Mouse (Mus musculus) liver, postnatal 0 days (tissue): ENCODE results near the gene Olfr60.

Experiments used
- CTCF ChIP-seq: sonication (generic); IDR thresholded peaks from 2 replicates; pipeline ENCODE4 v1.5.1; 2016; ENCODE audit warnings: antibody characterized with exemption, low read depth
- EP300 ChIP-seq: IDR thresholded peaks from 2 replicates; pipeline ENCODE4 v1.6.1; 2016; ENCODE audit warnings: antibody characterized with exemption, low read depth, mild to moderate bottlenecking

GRCm38 (mm10) chr7:140333717-140334116, 27.8 kb downstream of the Olfr60 start, which contains the start of gene Olfr527:
- TF ChIP-seq CTCF (no peak), EP300 (no peak)
